Mouse (Mus musculus): ENCODE measurements around the gene Ldhal6b. TPM values are rescaled to one million over a fixed set of nuclear protein-coding genes. Genes with fewer than 3 reads are reported as not detected.
A peak's percentile ranks its signal among the peaks of the same experiment; 100 is the strongest.

Gene Ldhal6b
- total and polyA plus RNA-seq, 2 experiments from 2014 or later: 0.84 TPM; not detected in 1

DNA sequence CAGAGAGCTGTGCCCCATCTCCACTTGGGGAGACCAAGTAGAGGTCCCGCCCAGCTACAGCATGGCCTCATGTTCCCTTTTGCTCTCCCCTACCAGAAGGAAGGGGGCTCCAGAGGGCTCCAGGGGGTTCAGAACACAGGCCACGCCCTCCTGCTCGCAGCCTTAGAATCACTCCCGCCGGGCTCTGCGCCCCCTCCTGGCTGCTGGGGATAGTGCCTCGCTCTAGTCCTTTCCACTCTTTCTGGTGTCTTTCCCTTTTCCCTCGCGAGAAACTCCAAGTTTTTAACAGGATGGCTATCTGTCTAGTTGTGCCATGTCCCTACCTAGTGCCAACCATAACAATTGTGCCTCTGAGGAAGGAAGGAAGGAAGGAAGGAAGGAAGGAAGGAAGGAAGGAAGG lies 16.5 kb downstream of the Ldhal6b start:
- Histone ChIP-seq H3K9ac (replicated peaks; ENCODE audit: low read length) (no peak overlapping the region), H3K27me3 (ENCODE audit: insufficient read depth, low read length) (peaks cover 6% of the 10 kb centered on the region; the same call in 1 of the 2 replicates), H3K27ac (no peak overlapping the region), H3K4me3 (ENCODE audit: low read length) (no peak overlapping the region), H3K36me3 (ENCODE audit: insufficient read depth, low read length) (no peaks in the 10 kb centered on the region), H3K4me1 (ENCODE audit: insufficient read depth, low read length) (0 out of 2 replicates have a peak, but pooled peaks cover 6% of the 10 kb centered on the region), H3K9me3 (ENCODE audit: low read length) (no peaks in the 10 kb centered on the region), H3K4me2 (ENCODE audit: low read depth, low read length) (0 out of 2 replicates have a peak overlapping the region, but pooled peaks have one; percentile 18)
- peak; percentile 85 for TF ChIP-seq CTCF (IDR thresholded peaks at IDR 0.05; ENCODE audit: low read depth)
- peak; percentile 62; the same call in 1 of the 2 replicates for ATAC-seq
- 7% methylated on average over 9 of the region's 9 CpGs for WGBS
- DNase-seq (ENCODE audit: low spot score): peak; percentile 75

DNA sequence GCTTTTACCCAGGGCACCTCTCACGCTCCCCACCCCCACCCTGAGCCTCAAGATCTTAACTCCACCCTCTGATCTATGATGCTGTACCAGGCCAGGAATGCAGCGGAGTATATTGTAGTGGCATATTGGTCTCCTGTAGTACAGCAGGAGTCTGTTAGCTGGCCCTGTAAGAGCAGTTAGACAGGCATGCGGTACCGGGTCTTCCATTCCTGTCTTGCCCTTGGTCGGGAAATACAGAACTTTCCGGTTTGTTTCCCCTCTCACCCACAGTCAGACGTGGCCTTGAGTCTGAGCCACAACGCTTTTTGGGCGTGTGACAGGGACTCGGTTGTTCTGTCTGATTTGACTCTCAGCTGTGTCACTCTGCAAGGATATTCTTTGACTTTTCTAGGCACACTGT lies 17.3 kb downstream of the Ldhal6b start:
- H3K9ac ChIP-seq (replicated peaks; ENCODE audit: low read length): no peak overlapping the region
- no peaks in the 10 kb centered on the region for H3K36me3 ChIP-seq (ENCODE audit: insufficient read depth, low read length)
- DNase-seq (ENCODE audit: low spot score): no peak
- 90% methylated on average over 10 of the region's 10 CpGs for WGBS
- TF ChIP-seq CTCF (IDR thresholded peaks at IDR 0.05; ENCODE audit: low read depth): no peak
- no peak overlapping the region for H3K4me3 ChIP-seq (ENCODE audit: low read length)
- H3K27me3 ChIP-seq (ENCODE audit: insufficient read depth, low read length): peaks cover 6% of the 10 kb centered on the region; the same call in 1 of the 2 replicates
- no peak overlapping the region for H3K4me2 ChIP-seq (ENCODE audit: low read depth, low read length)
- no peaks in the 10 kb centered on the region for H3K9me3 ChIP-seq (ENCODE audit: low read length)
- ATAC-seq: no peak
- H3K27ac ChIP-seq: no peak overlapping the region
- 0 out of 2 replicates have a peak, but pooled peaks cover 6% of the 10 kb centered on the region for H3K4me1 ChIP-seq (ENCODE audit: insufficient read depth, low read length)

DNA sequence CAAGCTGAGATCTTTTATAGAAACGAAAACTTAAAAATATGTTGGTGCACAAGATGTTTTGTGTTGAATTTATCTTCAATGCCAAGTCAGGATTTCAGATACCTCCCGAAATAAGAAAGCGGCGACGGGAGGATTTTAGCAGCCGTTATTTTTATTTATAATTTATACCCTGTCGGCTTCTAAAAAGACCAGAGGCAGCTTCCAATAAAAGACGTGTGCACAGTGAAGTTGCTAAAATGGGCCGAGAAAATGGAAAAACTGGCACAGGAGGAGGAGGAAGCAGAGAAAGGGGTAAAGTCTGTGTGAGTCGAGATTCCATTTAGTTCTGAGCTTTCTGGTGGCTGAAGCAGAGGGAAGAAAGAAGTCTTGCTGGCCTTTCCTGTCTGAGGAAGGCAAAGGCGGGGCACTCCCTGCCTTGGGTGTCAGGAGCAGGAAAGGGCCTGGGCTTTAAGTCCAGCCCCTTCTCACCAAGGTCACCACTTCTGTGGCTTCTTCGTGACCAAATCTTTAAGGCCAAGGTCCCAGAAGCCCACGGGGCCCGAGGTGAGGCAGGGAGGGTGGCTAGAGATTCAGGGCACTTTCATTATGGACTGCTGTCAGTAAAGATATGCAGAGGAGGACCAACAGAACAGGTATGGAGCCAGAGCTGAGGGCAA lies 18.0 kb downstream of the Ldhal6b start:
- ATAC-seq (no peak), DNase-seq (ENCODE audit: low spot score) (no peak)
- H3K27ac ChIP-seq: no peak overlapping the region
- no peak overlapping the region for H3K4me2 ChIP-seq (ENCODE audit: low read depth, low read length)
- peaks cover 5% of the 10 kb centered on the region; the same call in 1 of the 2 replicates for H3K27me3 ChIP-seq (ENCODE audit: insufficient read depth, low read length)
- no peak overlapping the region for H3K9ac ChIP-seq (replicated peaks; ENCODE audit: low read length)
- no peak overlapping the region for H3K4me3 ChIP-seq (ENCODE audit: low read length)
- H3K9me3 ChIP-seq (ENCODE audit: low read length): no peaks in the 10 kb centered on the region
- TF ChIP-seq CTCF (IDR thresholded peaks at IDR 0.05; ENCODE audit: low read depth): no peak
- H3K36me3 ChIP-seq (ENCODE audit: insufficient read depth, low read length): no peaks in the 10 kb centered on the region
- WGBS: 77% methylated on average over 14 of the region's 14 CpGs
- H3K4me1 ChIP-seq (ENCODE audit: insufficient read depth, low read length): 0 out of 2 replicates have a peak, but pooled peaks cover 6% of the 10 kb centered on the region

DNA sequence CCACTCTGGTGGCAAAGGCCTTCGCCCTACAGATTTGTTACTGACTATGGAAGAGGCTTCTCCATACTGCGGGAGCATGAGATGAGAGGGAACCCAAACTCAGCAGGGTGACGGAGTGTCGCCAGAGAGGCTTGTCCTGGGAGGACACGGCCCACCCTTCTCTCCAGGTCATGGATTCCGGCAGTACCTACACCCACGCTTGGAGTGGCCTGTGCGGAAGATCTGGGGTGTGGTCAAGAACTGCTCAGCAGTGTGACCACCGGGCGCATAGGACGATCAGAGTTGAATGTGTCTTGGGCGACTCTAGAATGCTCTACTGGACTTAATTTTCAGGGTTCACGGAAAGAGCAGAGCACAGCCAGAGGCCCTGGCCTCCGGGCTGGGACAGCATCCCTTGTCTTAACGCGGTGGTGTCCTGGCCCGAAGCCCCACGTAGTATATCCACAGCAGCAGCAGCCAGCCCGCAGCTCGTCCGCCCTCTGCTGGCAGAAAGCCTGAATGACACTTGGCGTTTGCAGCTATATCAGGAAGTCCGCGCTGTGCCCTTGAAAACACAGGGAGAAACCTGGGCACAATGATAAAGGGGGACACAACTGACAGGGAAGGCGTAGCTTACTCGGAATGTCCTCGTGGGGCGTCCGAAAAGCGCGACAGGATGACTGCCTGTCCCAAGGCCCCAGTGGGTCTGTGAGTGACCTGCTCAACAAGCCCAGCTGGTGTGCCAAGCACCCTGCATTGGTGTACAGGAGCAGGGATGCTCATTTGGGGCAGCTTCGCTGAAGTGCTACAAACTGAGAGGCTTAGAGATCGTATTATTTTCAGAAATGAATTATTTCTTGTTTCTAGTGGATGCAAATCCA lies 21.2 kb downstream of the Ldhal6b start:
- TF ChIP-seq CTCF (IDR thresholded peaks at IDR 0.05; ENCODE audit: low read depth): peak; percentile 100
- DNase-seq (ENCODE audit: low spot score) (peak; percentile 92), ATAC-seq (peak; percentile 84)
- no peaks in the 10 kb centered on the region for H3K27me3 ChIP-seq (ENCODE audit: insufficient read depth, low read length)
- H3K36me3 ChIP-seq (ENCODE audit: insufficient read depth, low read length): no peaks in the 10 kb centered on the region
- WGBS: 27% methylated on average over 33 of the region's 33 CpGs
- H3K9ac ChIP-seq (replicated peaks; ENCODE audit: low read length): no peak overlapping the region
- H3K9me3 ChIP-seq (ENCODE audit: low read length): no peaks in the 10 kb centered on the region
- no peak overlapping the region for H3K4me3 ChIP-seq (ENCODE audit: low read length)
- 0 out of 2 replicates have a peak, but pooled peaks cover 6% of the 10 kb centered on the region for H3K4me1 ChIP-seq (ENCODE audit: insufficient read depth, low read length)
- H3K27ac ChIP-seq: no peak overlapping the region
- H3K4me2 ChIP-seq (ENCODE audit: low read depth, low read length): peak overlapping the region; percentile 29

DNA sequence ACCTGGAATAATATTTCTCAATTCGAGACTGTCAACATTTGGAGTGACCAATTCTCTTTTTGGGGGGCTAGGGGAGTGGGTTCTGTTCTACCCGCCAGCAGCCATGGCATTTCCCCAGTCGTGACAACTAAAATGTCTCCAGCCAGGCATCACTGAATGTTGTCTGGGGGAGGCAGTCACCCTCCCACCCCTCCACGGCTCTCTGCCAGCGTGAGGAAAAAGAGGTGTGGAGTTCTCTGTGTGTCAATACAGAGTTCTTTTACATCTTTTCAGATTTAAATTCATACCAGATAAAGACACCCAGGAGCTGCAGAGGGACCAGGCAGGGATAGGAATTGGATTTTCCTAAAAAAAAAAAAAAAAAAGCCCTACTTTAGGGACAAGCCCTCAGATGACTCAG lies 22.4 kb downstream of the Ldhal6b start:
- Histone ChIP-seq H3K27me3 (ENCODE audit: insufficient read depth, low read length) (no peaks in the 10 kb centered on the region), H3K27ac (no peak overlapping the region), H3K9me3 (ENCODE audit: low read length) (no peaks in the 10 kb centered on the region), H3K4me3 (ENCODE audit: low read length) (no peak overlapping the region), H3K9ac (replicated peaks; ENCODE audit: low read length) (no peak overlapping the region), H3K36me3 (ENCODE audit: insufficient read depth, low read length) (no peaks in the 10 kb centered on the region), H3K4me2 (ENCODE audit: low read depth, low read length) (no peak overlapping the region), H3K4me1 (ENCODE audit: insufficient read depth, low read length) (0 out of 2 replicates have a peak, but pooled peaks cover 6% of the 10 kb centered on the region)
- no peak for ATAC-seq
- no peak for DNase-seq (ENCODE audit: low spot score)
- TF ChIP-seq CTCF (IDR thresholded peaks at IDR 0.05; ENCODE audit: low read depth): no peak
- 75% methylated on average over 5 of the region's 5 CpGs for WGBS

DNA sequence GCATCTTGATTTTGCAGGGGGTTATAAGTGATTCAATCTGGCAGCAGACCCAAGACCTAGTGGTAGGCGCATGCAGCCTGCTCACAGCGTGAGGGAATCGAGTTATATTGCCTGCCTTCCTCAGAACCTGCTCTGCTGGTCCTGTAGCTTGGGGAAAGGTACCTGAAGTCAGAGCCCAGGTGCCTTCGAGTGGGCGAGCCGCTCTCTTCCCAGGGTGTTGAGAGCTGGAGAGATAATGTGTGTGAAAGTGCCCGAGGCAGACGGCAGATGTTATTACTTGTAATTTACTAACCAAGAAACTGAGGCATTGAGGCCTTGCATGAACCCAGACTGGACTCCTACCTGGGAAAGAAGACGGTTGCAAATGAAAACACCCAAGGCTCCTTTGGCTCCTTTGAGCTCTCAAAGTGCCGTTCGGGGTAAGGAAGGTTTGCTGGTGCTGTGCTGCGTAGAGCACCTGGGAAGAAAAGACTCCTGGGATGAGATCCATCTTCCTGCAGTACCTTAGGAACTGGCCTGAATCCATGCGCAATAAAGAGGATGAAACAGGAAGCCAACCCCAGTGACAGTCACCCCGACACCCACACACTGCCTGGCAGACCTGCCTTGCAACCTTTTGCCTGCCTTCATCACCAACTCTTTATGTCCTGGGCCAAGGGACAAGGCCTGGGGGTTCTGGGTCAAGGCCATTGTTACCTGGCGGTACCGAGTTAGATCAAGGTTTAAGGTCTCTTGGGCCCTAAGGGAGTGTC lies 22.9 kb downstream of the Ldhal6b start:
- Histone ChIP-seq H3K27me3 (ENCODE audit: insufficient read depth, low read length) (no peaks in the 10 kb centered on the region), H3K4me2 (ENCODE audit: low read depth, low read length) (no peak overlapping the region), H3K4me1 (ENCODE audit: insufficient read depth, low read length) (0 out of 2 replicates have a peak, but pooled peaks cover 6% of the 10 kb centered on the region), H3K27ac (no peak overlapping the region), H3K9ac (replicated peaks; ENCODE audit: low read length) (no peak overlapping the region), H3K36me3 (ENCODE audit: insufficient read depth, low read length) (no peaks in the 10 kb centered on the region), H3K4me3 (ENCODE audit: low read length) (no peak overlapping the region), H3K9me3 (ENCODE audit: low read length) (no peaks in the 10 kb centered on the region)
- DNase-seq (ENCODE audit: low spot score) (no peak), ATAC-seq (no peak)
- WGBS: 89% methylated on average over 16 of the region's 16 CpGs
- TF ChIP-seq CTCF (IDR thresholded peaks at IDR 0.05; ENCODE audit: low read depth): no peak

All from hindbrain, postnatal 0 days (tissue).